Mouse (Mus musculus): ENCODE data around the gene Abhd18.
"Not testable (repeated sequence)": the region's sequence is repeated elsewhere in the genome, so short reads cannot be mapped to it uniquely, and the experiment has no call there.

GRCm38 (mm10) chr3:40893816-40894258 is 47.1 kb downstream of the Abhd18 start:
- peak; percentile 13 for TF ChIP-seq CTCF (IDR thresholded peaks at IDR 0.05; ENCODE audit: control insufficient read depth, insufficient read depth, insufficient read length)
- TF ChIP-seq MYOD1 (IDR thresholded peaks at IDR 0.05; ENCODE audit: control insufficient read depth, insufficient read length, low read depth); MYOG (IDR thresholded peaks at IDR 0.05; ENCODE audit: control insufficient read depth, extremely low read depth, insufficient read length): not testable (repeated sequence)

Data from C2C12 (cell line).